Mouse (Mus musculus) yolk sac, embryonic 10.5 days (tissue): ENCODE data around the gene Hacd2.

ENCODE experiments used
- DNase-seq: peaks from one replicate; pipeline ENCODE4 v3.0.0-alpha.2; 2017; ENCODE audit warnings: low spot score

Gene Hacd2

DNA sequence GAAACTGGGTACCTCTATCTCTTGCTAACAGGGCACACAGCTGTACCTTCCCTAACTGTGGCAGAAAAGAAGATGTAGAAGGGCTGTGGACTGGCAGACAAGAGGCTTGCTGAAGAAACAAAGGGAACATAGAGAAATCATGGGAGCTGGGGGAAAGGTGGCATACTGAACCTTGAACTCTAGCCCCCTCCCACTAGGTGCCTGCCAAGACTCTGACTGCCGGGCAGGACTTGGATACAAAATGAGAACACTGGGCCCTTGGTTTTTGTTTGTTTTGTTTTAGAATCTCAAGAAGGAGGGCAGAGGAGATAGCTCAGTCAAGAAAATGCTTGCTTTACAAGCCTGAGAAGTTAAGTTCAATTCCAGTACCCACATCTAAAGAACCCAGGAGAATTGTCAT lies 14.9 kb upstream of the Hacd2 start:
- no peak for DNase-seq

DNA sequence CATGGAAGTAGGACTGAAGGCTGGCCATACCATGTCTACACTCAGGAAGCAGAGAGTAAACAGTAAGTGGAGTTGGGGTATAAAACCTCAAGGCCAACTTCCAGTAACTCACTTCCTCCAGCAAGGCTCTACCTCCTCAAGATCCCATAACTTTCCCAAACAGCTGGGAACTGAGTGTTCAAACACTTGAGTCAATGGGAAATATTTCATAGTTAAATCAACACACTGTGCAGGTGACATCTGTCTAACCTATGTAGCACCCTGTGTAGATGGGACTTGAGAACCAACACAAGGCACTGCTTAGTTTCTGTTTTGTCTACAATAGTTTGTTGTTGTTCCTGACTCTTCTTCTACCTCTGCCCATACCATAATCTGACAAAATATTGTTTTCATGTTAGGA lies 13.8 kb upstream of the Hacd2 start:
- no peak for DNase-seq

GRCm38 (mm10) chr16:35013501-35013900 lies 8.7 kb upstream of the Hacd2 start:
- DNase-seq, result no peak

- DNase-seq, result no peak
These were observed 5.7 kb upstream of the Hacd2 start for GRCm38 (mm10) chr16:35016491-35016890.

DNA sequence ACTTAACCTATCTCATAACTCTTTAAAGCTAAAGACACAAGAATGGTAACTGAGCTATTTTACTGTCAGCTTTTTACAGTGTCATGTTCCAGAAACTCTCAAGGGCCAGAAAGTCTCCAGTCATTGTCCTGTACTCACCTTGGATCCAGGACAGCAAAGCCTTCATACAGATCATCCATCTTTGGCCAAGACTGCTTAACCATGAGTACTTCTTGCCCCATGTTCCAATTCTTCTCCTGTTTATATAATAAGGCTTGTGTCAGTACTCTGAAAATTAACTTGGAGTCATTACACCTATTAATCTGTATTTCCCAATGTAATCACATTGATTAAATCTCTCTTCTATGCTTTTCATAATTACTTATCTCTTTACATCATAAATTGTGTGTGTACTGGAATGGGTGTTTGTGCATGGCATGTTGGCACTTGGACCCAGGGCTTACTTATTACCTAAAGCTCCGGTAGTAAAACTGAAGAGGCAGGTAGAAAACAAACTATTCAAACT lies 3.7 kb upstream of the Hacd2 start:
- no peak for DNase-seq

GRCm38 (mm10) chr16:35021903-35022241 lies 356 bp upstream of the Hacd2 start:
- DNase-seq, result no peak

DNA sequence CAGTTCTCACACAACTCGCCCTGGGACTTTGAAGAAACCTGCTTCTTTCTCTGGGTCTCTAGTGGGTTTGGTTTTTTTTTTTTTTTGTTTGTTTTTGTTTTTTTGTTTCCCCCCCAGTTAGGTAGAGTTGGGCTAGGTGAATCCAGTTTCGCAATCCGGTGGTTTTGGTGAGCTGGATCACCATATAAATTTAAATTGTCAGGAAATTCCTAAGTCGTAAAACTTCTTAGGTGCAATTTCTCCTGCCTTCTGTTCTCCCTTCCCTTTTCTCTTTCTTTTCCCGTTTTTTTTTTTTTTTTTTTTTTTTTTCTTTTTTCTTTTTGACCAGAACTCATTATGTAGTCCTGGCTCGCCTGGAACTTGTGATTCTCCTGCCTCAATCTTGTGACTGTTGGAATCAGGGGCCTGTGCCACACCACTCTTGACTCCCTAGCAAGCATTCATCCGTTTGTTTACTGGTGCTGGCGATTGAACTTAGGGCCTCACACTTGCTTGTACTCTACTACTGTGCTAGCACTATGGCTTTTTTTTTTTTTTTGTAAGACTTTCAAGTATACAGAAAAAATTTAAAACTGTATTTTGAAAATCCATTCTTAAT lies 1.0 kb downstream of the Hacd2 start:
- DNase-seq, result no peak

GRCm38 (mm10) chr16:35024300-35024699 lies 2.1 kb downstream of the Hacd2 start:
- DNase-seq, result no peak

- DNase-seq, result no peak
These were observed 3.1 kb downstream of the Hacd2 start for GRCm38 (mm10) chr16:35025347-35025746.

- DNase-seq, result no peak
These were observed 11.0 kb downstream of the Hacd2 start for GRCm38 (mm10) chr16:35033241-35033640.

DNA sequence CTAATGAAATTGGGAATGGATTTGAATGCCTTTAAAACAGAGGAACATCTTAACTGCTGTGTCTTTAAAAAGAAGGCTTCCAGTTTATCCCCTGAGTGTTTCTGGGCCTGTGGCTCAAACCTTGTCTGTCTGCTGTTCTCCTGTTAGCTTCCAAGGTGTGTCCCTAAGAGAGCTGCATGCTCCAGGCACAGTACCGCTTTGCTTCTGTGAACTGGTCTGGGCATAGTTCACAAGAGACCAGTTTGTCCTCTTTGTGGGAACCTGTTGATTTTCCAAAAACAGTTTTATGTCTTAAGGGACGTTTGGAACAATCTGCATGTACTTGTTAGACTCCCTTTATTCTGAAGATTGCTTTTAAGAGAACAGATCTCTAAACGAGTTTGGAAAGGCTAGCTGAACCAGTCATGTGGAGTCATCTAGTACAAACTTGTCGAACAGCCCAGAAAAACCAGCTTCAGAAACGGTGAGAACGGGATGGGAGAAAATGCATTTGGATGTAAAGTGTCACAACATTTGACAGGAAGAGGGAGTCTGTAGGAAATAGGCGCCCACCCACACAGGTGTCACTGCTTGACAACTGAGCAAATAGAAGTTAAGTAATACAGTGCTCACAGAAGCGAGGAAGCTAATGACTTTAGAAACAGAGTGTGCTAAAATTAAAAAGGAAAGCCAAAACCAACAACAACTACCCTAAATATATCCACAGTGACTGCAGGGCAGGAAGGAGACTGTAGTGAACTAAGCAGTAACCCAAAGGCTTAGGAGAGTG lies 11.8 kb downstream of the Hacd2 start:
- DNase-seq, result no peak

GRCm38 (mm10) chr16:35034971-35035370 lies 12.7 kb downstream of the Hacd2 start:
- DNase-seq, result no peak

DNA sequence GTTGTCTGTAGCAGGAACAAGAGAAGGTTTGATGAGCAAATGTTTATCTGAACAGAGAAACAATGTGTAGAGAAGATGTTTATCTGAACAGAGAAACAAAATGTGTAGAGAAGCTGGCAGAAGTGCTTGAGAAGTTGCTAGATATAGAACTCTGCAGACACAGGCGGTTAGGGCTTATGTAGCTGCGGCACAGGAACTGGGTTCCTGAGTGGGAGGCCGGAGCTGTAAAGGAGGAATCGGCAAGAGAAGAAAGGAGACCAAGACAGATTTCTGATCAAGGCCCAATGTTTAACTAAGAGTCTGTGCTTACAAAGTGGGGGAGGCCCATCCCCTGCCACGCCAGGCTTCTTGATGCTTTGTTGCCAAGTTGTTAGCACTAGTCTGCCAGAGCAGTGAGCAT lies 14.5 kb downstream of the Hacd2 start:
- DNase-seq, result no peak

GRCm38 (mm10) chr16:35038343-35039057 lies 16.3 kb downstream of the Hacd2 start:
- DNase-seq, result no peak

DNA sequence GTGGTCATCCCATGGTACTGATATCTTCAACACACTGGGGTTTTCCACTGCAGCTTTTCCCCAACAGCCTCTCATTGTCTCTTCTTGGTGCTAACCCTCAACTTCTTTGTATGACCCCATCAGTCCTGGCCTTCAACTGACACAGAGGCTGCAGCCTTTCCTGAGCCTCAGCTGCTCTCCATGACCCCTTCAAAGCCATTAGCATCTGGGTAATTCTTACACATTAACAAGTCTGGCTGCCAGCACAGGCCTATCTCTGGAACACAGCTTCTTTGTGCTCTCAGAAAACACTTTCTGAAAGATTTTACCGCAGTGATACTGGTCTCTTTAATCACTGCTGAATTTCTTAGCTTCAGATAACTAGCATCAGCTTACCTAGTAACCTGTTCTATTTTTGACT lies 17.9 kb downstream of the Hacd2 start:
- DNase-seq, result no peak

DNA sequence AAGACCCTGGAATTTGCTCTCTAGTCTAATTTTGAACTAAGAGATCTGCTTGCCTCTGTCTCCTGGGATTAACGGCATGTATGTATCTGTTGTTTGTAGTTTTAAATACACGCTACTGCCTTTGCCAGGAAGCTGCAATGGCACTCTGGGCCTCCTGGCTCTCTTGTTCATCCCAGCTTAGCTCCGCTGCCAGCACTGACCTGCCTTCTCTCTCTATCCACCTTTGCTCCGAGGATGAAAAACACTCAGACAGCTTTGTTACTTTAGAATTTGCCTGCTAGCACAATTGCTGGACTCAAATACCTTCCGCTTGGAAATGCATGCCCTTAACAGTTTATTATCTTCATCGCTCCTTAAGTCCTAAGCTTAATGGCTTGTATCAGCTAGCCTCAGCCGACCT lies 18.8 kb downstream of the Hacd2 start:
- DNase-seq, result no peak

- DNase-seq, result no peak
These were observed 24.0 kb downstream of the Hacd2 start for GRCm38 (mm10) chr16:35046081-35046775.

DNA sequence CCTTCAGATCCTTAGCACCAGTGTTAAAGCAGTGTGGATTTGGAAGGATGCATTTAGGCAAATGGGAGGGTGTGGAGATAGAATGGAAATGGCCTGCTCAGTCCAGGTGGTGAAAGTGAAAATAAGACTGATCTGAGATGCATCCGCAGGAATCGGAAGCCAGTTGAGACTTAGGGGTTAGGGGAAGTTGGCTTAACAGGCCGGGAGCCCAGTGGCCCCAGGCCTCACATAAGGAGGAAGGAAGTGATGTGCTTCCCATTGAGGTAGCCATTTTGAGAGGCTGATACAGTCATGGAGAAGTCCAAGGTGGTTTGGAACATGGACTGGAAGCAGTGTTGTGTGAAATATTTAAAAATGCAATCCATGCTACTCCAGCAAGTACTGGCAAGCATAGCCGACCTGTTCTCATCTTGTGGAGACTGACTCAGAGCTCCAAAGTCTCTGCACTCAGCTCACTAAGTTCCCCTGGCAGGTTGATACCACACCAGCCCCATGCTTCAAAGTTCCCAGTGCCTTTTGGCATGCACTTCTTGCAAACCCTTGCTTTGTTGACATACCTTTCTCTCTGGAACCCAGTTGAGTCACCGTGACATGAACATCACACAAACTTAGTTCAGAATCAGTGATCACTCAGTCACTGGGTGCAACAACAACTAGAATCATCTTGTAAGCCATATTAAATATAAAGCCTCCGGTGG lies 25.2 kb downstream of the Hacd2 start:
- no peak for DNase-seq

GRCm38 (mm10) chr16:35051066-35051465 lies 28.8 kb downstream of the Hacd2 start:
- DNase-seq, result no peak

DNA sequence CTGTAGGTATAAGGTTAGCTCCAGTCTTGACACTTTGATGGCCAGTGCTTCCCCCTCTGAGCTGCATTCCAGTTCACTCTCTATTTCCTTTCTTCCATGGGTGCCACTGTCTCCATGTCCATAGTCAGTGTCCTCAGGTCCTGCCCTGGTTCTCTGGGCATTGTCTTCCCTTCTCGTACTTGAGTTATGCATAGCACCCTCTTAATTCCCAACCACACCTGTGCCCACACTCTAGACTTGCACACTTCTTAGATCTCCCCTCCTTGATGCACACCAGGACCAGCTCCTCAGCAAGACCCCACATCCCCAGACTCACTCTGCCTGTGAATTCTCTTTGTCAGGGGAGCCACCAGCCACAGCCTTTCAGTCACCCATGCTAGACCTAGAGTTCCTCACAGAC lies 30.0 kb downstream of the Hacd2 start:
- DNase-seq, result no peak

DNA sequence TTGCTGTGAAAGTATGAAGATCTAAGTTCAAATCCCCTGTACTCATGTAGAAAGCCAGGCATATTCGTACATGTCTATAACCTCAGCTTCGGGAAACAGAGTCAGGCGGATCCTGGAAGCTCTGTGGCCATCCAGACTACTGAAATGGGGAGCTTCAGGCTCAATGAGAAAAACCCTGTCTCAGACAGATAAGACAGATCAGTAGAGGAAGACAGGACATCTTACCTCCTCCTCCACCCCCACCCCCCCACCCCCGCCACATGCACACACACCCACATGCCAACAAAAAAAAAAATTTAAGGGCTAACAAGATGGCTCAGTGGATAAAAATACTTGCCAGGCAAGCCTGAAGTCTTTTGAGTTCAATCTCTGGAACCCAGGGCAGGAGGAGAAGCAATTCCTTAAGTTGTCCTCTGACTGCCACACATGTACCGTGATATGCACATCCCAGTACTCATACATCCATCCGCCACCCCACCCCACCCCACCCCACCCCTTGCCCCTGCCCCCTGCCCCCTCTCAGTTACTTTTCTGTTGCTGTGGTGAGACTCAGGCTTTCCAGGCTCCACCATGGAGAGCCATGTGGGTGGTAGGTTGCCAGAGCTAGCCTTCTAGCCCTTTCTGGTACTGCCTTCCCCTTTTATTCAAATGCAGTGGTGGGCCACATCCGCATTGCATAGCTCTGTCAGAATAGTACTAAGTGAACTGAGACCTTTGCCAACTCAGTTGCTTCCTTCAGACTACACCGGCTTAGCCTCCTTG lies 32.4 kb downstream of the Hacd2 start:
- no peak for DNase-seq
